Mouse (Mus musculus): ENCODE results near the gene Cbln4.

Gene Cbln4

GRCm38 (mm10) chr2:171994240-171994639 lies 49.0 kb downstream of the Cbln4 start:
- in situ Hi-C loops (cut with MboI; ENCODE audit: low pct_unique_long_range_greater_than_20kb in 1 of 2, low sequenced_read_pairs in 2 of 2, unreplicated experiment in 1 of 2), result no loop called here

- in situ Hi-C loops (cut with MboI; ENCODE audit: low pct_unique_long_range_greater_than_20kb in 1 of 2, low sequenced_read_pairs in 2 of 2, unreplicated experiment in 1 of 2), result loop anchor here in 1 of 2 experiments (5.0 kb wide), 1 partner anchor 51 kb away; no protein-coding TSS in a partner anchor
Observed at GRCm38 (mm10) chr2:171986686-171987085, 56.6 kb downstream of the Cbln4 start.
